Mouse (Mus musculus) gastrocnemius, adult 18-20 months (tissue): ENCODE measurements around the gene Upf3b. TPM values are rescaled to one million over a fixed set of nuclear protein-coding genes. Genes with fewer than 3 reads are reported as not detected.
A peak's percentile ranks its signal among the peaks of the same experiment; 100 is the strongest.
"Not testable (repeated sequence)": the region's sequence is repeated elsewhere in the genome, so short reads cannot be mapped to it uniquely, and the experiment has no call there.

ENCODE experiments used
- DNase-seq: peaks from one replicate; pipeline ENCODE4 v3.0.0; 2021; ENCODE audit warnings: low spot score
- total RNA-seq, 2 experiments: library from RNA; stranded (reverse); gene quantifications; 2 replicates each; pipeline ENCODE4 v1.2.3; 2021

The Upf3b gene
- total RNA-seq, 2 experiments from 2014 or later = 9.7 to 10.5 TPM

DNA sequence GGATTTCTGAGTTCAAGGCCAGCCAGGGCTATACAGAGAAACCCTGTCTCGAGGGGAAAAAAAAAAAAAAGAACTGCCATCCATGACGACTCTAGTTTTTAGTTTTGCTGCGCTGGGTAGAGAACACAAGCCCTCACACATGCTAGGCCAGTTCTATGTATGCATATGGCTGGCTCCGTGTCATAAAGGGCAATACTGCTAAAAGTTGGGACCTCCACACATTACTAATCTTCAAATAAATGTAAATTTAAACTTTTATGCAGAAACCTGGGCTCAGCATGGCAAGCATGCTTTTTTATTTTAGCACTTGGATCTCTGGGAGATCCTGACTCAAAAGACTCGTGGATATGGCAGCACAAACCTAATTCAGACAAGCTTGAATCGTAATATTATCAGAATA is 28.9 kb downstream of the Upf3b start:
- no peak for DNase-seq

DNA sequence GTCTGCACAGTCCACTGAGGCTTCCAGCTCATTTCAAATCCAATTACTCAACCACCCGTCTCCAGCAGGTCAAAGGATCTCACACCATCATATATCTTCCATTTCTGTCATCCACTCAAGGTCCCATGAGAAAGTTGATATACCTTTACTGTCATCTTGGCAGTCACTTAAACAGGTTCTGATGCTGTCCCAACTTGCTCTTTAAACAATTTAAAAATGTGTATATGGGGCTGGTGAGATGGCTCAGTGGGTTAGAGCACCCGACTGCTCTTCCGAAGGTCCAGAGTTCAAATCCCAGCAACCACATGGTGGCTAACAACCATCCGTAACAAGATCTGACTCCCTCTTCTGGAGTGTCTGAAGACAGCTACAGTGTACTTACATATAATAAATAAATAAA is 29.8 kb downstream of the Upf3b start:
- DNase-seq = not testable (repeated sequence)

DNA sequence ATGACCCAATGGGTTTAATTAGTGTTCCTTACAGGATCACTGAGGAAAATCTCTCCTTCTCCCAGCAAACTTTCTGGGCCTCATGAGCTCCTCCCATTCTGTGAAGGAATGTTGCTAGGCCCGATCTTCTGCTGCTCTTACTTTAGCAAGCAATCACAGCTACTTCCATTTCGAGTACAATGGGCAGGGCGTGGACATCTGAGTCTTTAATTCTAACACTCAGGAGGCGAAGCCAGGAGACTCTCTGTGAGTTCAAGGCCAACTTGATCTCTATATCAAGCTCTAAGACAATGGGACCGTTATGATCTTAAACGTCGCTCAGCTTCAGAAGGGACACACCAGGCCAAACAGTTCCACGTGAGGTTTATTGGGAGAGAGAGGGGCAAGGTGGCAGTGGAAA is 33.5 kb downstream of the Upf3b start:
- no peak for DNase-seq

GRCm38 (mm10) chrX:37074262-37074892 is 35.7 kb downstream of the Upf3b start:
- peak; percentile 15 for DNase-seq

DNA sequence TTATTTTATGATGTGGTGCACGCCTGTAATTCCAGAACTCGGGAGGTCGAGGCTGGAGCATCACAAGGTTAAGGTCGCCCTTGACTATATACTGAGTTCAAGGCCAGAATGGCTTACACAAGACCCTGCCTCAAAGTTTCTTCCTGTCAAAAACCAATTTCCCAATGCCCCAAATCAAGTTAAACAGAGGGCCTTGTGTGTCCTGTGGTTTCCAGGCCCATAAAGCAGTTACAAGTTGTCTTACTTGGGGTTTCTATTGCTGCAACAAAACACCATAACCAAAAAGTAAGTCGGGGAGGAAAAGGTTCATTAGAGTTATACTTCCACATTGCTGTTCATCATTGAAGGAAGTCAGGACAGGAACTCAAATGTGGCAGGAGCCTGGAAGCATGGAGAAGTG is 41.4 kb downstream of the Upf3b start:
- DNase-seq = no peak

GRCm38 (mm10) chrX:37067299-37067698 is 42.8 kb downstream of the Upf3b start:
- DNase-seq = no peak

DNA sequence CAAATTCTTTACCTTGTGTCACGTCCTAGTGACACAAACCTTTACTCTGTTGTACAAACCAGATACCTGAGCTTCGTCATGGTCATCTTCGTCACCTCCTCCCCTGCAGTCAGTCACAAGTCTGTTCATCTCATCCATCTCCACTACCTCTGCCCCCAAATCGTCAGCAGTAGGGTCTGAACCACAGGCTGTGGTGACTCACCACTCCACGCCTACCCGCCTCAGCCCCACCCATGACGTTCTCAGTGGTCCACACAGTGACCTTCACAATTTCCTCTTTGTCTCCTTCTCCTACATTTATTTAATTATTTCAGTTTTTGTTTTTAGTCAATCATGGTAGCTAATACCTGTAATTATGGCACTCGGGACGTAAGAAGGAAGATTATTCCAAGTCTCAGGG is 46.2 kb downstream of the Upf3b start:
- no peak for DNase-seq

GRCm38 (mm10) chrX:37048890-37049823 is 61.0 kb downstream of the Upf3b start:
- DNase-seq = no peak

- no peak for DNase-seq
These were observed 61.8 kb downstream of the Upf3b start, which contains the start of gene Sowahd for GRCm38 (mm10) chrX:37048066-37048889. TSS of gene Sowahd (plus strand) at chrX:37048845.

- peak; percentile 17 for DNase-seq
These were observed 67.4 kb downstream of the Upf3b start for GRCm38 (mm10) chrX:37042726-37043125.

Other genes starting within 250 kb of the Upf3b start
- 10 to 100 TPM; 39.5 to 42.1 TPM for gene Ube2a, start 236.4 kb downstream of the Upf3b start, total RNA-seq
- gene C330007P06Rik, start 236.2 kb downstream of the Upf3b start, total RNA-seq = 10 to 100 TPM; 10.3 to 10.7 TPM
- 1 to 10 TPM; 2.9 to 3.1 TPM for gene Nkrf, start 207.4 kb downstream of the Upf3b start, total RNA-seq
- 1 to 10 TPM; 1.2 to 1.4 TPM for gene Sept6, start 118.5 kb downstream of the Upf3b start, total RNA-seq
- not detected for gene Sowahd, start 61.5 kb downstream of the Upf3b start, total RNA-seq
- 100 to 1,000 TPM; 244 to 264 TPM for gene Rpl39, start 24.9 kb downstream of the Upf3b start, total RNA-seq
- 1 to 10 TPM; 8.6 TPM for gene Nkap, start 16.5 kb upstream of the Upf3b start, total RNA-seq
- not detected for gene Akap14, start 58.5 kb upstream of the Upf3b start, total RNA-seq
- 100 to 1,000 TPM; 378 to 379 TPM for gene Ndufa1, start 80.8 kb upstream of the Upf3b start, total RNA-seq
- 1 to 10 TPM; 2.2 to 2.4 TPM for gene Rnf113a1, start 80.9 kb upstream of the Upf3b start, total RNA-seq
- gene Gm9, start 100.7 kb upstream of the Upf3b start, total RNA-seq = not detected
- gene Rhox1, start 111.9 kb upstream of the Upf3b start, total RNA-seq = not detected
- not detected for gene Rhox2a, start 134.7 kb upstream of the Upf3b start, total RNA-seq
- not detected for gene Rhox3a, start 139.6 kb upstream of the Upf3b start, total RNA-seq
- not detected for gene Rhox4a, start 155.0 kb upstream of the Upf3b start, total RNA-seq